Mouse (Mus musculus): Measurements from ENCODE around the gene Dnal4.

The Dnal4 gene

GRCm38 (mm10) chr15:79800701-79801100, 23.1 kb upstream of the Dnal4 start:
- 42% methylated on average over 11 of the region's 11 CpGs for WGBS

GRCm38 (mm10) chr15:79798591-79798990, 20.9 kb upstream of the Dnal4 start:
- WGBS, result 56% methylated on average over 10 of the region's 10 CpGs

GRCm38 (mm10) chr15:79797680-79798079, 20.0 kb upstream of the Dnal4 start:
- WGBS, result 51% methylated on average over 8 of the region's 8 CpGs

GRCm38 (mm10) chr15:79797096-79797495, 19.4 kb upstream of the Dnal4 start:
- WGBS, result 70% methylated on average over 7 of the region's 7 CpGs

- 42% methylated on average over 12 of the region's 12 CpGs for WGBS
Measured at GRCm38 (mm10) chr15:79796256-79796655, 18.6 kb upstream of the Dnal4 start.

GRCm38 (mm10) chr15:79794173-79794572, 16.5 kb upstream of the Dnal4 start:
- 45% methylated on average over 20 of the region's 20 CpGs for WGBS

- WGBS, result 65% methylated on average over 9 of the region's 9 CpGs
Measured at GRCm38 (mm10) chr15:79793076-79793475, 15.4 kb upstream of the Dnal4 start.

GRCm38 (mm10) chr15:79792455-79792854, 14.8 kb upstream of the Dnal4 start:
- 38% methylated on average over 19 of the region's 19 CpGs for WGBS

- 29% methylated on average over 12 of the region's 12 CpGs for WGBS
Measured at GRCm38 (mm10) chr15:79791502-79791901, 13.9 kb upstream of the Dnal4 start.

- WGBS, result 85% methylated on average over 6 of the region's 6 CpGs
Measured at GRCm38 (mm10) chr15:79790905-79791304, 13.3 kb upstream of the Dnal4 start.

GRCm38 (mm10) chr15:79790111-79790510, 12.5 kb upstream of the Dnal4 start:
- WGBS, result 74% methylated on average over 8 of the region's 8 CpGs

GRCm38 (mm10) chr15:79787815-79788214, 10.2 kb upstream of the Dnal4 start:
- WGBS, result 47% methylated on average over 8 of the region's 8 CpGs

GRCm38 (mm10) chr15:79785056-79785455, 7.4 kb upstream of the Dnal4 start:
- WGBS, result 52% methylated on average over 1 of the region's 1 CpGs

GRCm38 (mm10) chr15:79775662-79776061, 2.0 kb downstream of the Dnal4 start:
- 43% methylated on average over 7 of the region's 7 CpGs for WGBS

- under 1% methylated on average over 48 of the region's 50 CpGs for WGBS
Measured at GRCm38 (mm10) chr15:79774117-79775027, 3.3 kb downstream of the Dnal4 start.

GRCm38 (mm10) chr15:79770629-79771240, 6.9 kb downstream of the Dnal4 start:
- WGBS, result 36% methylated on average over 21 of the region's 21 CpGs

GRCm38 (mm10) chr15:79768302-79768701, 9.3 kb downstream of the Dnal4 start:
- 61% methylated on average over 6 of the region's 6 CpGs for WGBS

GRCm38 (mm10) chr15:79767327-79767961, 10.2 kb downstream of the Dnal4 start:
- WGBS, result 54% methylated on average over 16 of the region's 16 CpGs

GRCm38 (mm10) chr15:79766586-79767071, 11.0 kb downstream of the Dnal4 start:
- 45% methylated on average over 10 of the region's 10 CpGs for WGBS

- WGBS, result 57% methylated on average over 10 of the region's 10 CpGs
Measured at GRCm38 (mm10) chr15:79766168-79766567, 11.5 kb downstream of the Dnal4 start.

GRCm38 (mm10) chr15:79765361-79765760, 12.3 kb downstream of the Dnal4 start:
- WGBS, result 64% methylated on average over 2 of the region's 2 CpGs

- 37% methylated on average over 11 of the region's 11 CpGs for WGBS
Measured at GRCm38 (mm10) chr15:79764539-79765267, 12.9 kb downstream of the Dnal4 start.
